Mouse (Mus musculus) erythroblast, embryonic 14.5 days (primary cell): ENCODE results near the gene Kiz. TPM values are rescaled to one million over a fixed set of nuclear protein-coding genes. Genes with fewer than 3 reads are reported as not detected.

Experiments used
- H3K27me3 ChIP-seq: 2 replicates; pipeline ENCODE4 v1.6.1; 2012; ENCODE audit warnings: inconsistent platforms; ENCODE audit not compliant: control insufficient read depth
- H3K36me3 ChIP-seq: 2 replicates; pipeline ENCODE4 v1.6.1; 2012; ENCODE audit warnings: mild to moderate bottlenecking, inconsistent platforms; ENCODE audit not compliant: control insufficient read depth
- H3K4me1 ChIP-seq: 2 replicates; pipeline ENCODE4 v1.6.1; 2012; ENCODE audit warnings: inconsistent platforms; ENCODE audit not compliant: control insufficient read depth
- H3K4me3 ChIP-seq: replicated peaks from 2 replicates; pipeline ENCODE3; 2012; ENCODE audit warnings: moderate library complexity, mild to moderate bottlenecking, inconsistent platforms
- H3K9me3 ChIP-seq: 2 replicates; pipeline ENCODE4 v1.6.1; 2012; ENCODE audit warnings: low read length, inconsistent platforms, mixed read lengths; ENCODE audit not compliant: control insufficient read depth
- GATA1 ChIP-seq: IDR thresholded peaks from 2 replicates; pipeline ENCODE4 v1.6.1; 2012; ENCODE audit warnings: low read length, inconsistent platforms, mixed read lengths
- TAL1 ChIP-seq: IDR thresholded peaks from 3 replicates; pipeline ENCODE4 v1.6.1; 2012; ENCODE audit warnings: low read length, inconsistent platforms, mixed read lengths
- polyA plus RNA-seq: library from polyadenylated mRNA; stranded (reverse); fragments of >175 nt; gene quantifications from 2 replicates; pipeline ENCODE4 v1.2.3, GENCODE M21; 2012

The Kiz gene
- polyA plus RNA-seq, 1 experiment: 1.3 TPM

DNA sequence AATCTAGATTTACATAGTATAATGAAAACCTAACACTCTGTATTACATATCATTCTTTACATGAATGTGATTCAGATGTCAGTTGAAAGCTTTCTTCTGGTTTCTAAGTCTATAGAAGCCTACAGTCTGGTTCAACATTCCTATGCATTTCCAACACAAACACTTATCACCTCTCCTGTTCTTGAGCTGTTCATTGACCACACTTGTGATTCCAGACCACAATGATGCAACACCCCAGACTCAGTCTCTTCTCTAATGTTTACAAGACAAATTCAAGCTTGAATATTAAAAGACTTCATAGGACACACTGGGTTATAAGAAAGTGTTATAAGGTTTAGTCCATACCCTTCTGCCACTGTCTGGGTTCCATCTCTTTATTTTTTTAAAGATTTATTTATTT is 153.4 kb downstream of the Kiz start:
- no peaks in the 10 kb centered on the region for H3K27me3 ChIP-seq
- no peaks in the 10 kb centered on the region for H3K9me3 ChIP-seq
- H3K4me3 ChIP-seq: no peak overlapping the region
- peaks cover 17% of the 10 kb centered on the region for H3K4me1 ChIP-seq
- TF ChIP-seq GATA1 (no peak), TAL1 (no peak)
- no peaks in the 10 kb centered on the region for H3K36me3 ChIP-seq

- peaks cover 24% of the 10 kb centered on the region for H3K4me1 ChIP-seq
- no peaks in the 10 kb centered on the region for H3K27me3 ChIP-seq
- no peaks in the 10 kb centered on the region for H3K36me3 ChIP-seq
- H3K4me3 ChIP-seq: no peak overlapping the region
- TF ChIP-seq TAL1 (no peak), GATA1 (no peak)
- H3K9me3 ChIP-seq: no peaks in the 10 kb centered on the region
Observed at GRCm38 (mm10) chr2:147010141-147010540, 154.5 kb downstream of the Kiz start.

DNA sequence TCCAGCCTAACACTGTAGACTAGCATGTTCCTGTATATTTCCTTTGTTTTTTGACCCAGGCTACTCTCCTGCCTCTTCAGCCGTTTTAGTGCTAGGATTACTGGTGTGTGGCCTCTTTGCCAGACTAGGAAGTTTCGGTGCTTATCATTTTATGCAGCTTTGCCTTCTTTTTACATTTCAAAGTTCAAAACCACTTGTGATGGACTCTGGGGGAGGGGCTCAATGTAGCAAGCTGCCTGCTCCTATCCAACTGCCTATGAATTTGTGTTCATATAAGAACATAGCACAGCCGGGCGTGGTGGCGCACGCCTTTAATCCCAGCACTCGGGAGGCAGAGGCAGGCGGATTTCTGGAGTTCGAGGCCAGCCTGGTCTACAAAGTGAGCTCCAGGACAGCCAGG is 155.3 kb downstream of the Kiz start:
- Histone ChIP-seq H3K27me3 (no peaks in the 10 kb centered on the region), H3K36me3 (peaks cover 2% of the 10 kb centered on the region), H3K4me3 (no peak overlapping the region), H3K9me3 (no peaks in the 10 kb centered on the region), H3K4me1 (peaks cover 27% of the 10 kb centered on the region)
- TF ChIP-seq TAL1 (no peak), GATA1 (no peak)

- Histone ChIP-seq H3K4me1 (peaks cover 29% of the 10 kb centered on the region), H3K4me3 (peak overlapping the region; percentile 96)
Observed at GRCm38 (mm10) chr2:147011474-147012140, 155.9 kb downstream of the Kiz start.

GRCm38 (mm10) chr2:147012141-147012622 is 156.5 kb downstream of the Kiz start:
- TF ChIP-seq GATA1 (no peak), TAL1 (no peak)
- Histone ChIP-seq H3K36me3 (peaks cover 6% of the 10 kb centered on the region), H3K27me3 (no peaks in the 10 kb centered on the region), H3K9me3 (no peaks in the 10 kb centered on the region), H3K4me3 (peak overlapping the region; percentile 96), H3K4me1 (peaks cover 30% of the 10 kb centered on the region)

More at GRCm38 (mm10) chr2:147011474-147012140, 155.9 kb downstream of the Kiz start:
- TF ChIP-seq TAL1: no peak
- TF ChIP-seq GATA1: no peak
- no peaks in the 10 kb centered on the region for H3K9me3 ChIP-seq
- no peaks in the 10 kb centered on the region for H3K27me3 ChIP-seq
- H3K36me3 ChIP-seq: peaks cover 5% of the 10 kb centered on the region

DNA sequence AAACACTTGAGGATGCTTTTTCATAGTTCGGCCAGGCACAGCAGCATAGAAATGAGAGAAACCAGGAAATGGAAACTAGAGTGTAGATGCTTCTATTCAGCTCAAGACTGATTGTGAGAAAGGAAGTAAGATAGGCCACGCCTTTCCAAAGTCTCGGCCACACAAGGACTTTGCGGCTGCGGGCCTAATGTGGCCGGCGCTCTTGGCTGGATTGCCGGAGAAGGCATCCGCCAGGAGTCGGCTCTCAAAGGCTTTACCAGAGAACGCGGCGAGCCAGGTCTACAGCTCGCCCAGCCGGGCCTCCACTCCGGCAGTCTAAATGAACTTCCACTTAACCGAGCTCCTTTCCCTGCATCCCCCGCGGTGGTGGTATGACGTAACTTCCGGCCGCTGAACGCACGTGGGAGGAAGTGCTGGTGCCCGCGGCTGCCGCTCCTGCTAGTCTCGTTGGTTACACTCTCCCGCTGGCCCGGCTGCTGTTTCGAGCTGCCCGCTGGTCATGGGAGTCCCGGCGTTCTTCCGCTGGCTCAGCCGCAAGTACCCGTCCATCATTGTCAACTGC is 157.0 kb downstream of the Kiz start, which contains the start of gene Xrn2:
Xrn2 (plus strand) TSS at position 374 of the 562 bp plus-strand sequence.
- Histone ChIP-seq H3K9me3 (no peaks in the 10 kb centered on the region), H3K36me3 (peaks cover 6% of the 10 kb centered on the region), H3K4me1 (peaks cover 30% of the 10 kb centered on the region), H3K4me3 (peak within 1 kb of the TSS; percentile 96), H3K27me3 (no peaks in the 10 kb centered on the region)
- TF ChIP-seq TAL1 (no peak), GATA1 (no peak)

GRCm38 (mm10) chr2:147013194-147013969 is 157.7 kb downstream of the Kiz start:
- no peaks in the 10 kb centered on the region for H3K27me3 ChIP-seq
- peaks cover 6% of the 10 kb centered on the region for H3K36me3 ChIP-seq
- H3K9me3 ChIP-seq: no peaks in the 10 kb centered on the region
- peaks cover 30% of the 10 kb centered on the region for H3K4me1 ChIP-seq
- peak overlapping the region; percentile 96 for H3K4me3 ChIP-seq
- TF ChIP-seq GATA1: no peak
- TF ChIP-seq TAL1: no peak

GRCm38 (mm10) chr2:147014101-147014886 is 158.6 kb downstream of the Kiz start:
- Histone ChIP-seq H3K27me3 (no peaks in the 10 kb centered on the region), H3K4me3 (peak overlapping the region; percentile 96), H3K9me3 (no peaks in the 10 kb centered on the region), H3K36me3 (peaks cover 6% of the 10 kb centered on the region), H3K4me1 (peaks cover 30% of the 10 kb centered on the region)
- no peak for TF ChIP-seq TAL1
- no peak for TF ChIP-seq GATA1

Other genes starting within 250 kb of the Kiz start
- 0.28 and 0.66 TPM in 2 replicates for gene Xrn2, start 157.1 kb downstream of the Kiz start, polyA plus RNA-seq
- not detected in 2 replicates for gene Nkx2-4, start 229.6 kb downstream of the Kiz start, polyA plus RNA-seq